Mouse (Mus musculus) stomach, embryonic 16.5 days (tissue): ENCODE measurements around the gene Sprr2b. TPM values are rescaled to one million over a fixed set of nuclear protein-coding genes. Genes with fewer than 3 reads are reported as not detected.
"Not testable (repeated sequence)": the region's sequence is repeated elsewhere in the genome, so short reads cannot be mapped to it uniquely, and the experiment has no call there.

ENCODE experiments used
- ATAC-seq: fragments of 200-750 bp; cut with Nextera tagmentation; 2 replicates; pipeline ENCODE4 v1.8.0; 2017; ENCODE audit warnings: moderate number of reproducible peaks, moderate TSS enrichment; ENCODE audit not compliant: insufficient read depth, low FRiP score
- H3K27ac ChIP-seq: fragments of 300-500 bp; sonication (generic); 2 replicates; pipeline ENCODE4 v1.5.1; 2014; ENCODE audit warnings: low read length
- H3K27me3 ChIP-seq: fragments of 300-500 bp; sonication (generic); 2 replicates; pipeline ENCODE4 v1.6.1; 2014; ENCODE audit warnings: low read length, control low read depth, mixed read lengths; ENCODE audit not compliant: control insufficient read depth, insufficient read depth
- H3K36me3 ChIP-seq: fragments of 300-500 bp; sonication (generic); 2 replicates; pipeline ENCODE4 v1.6.1; 2014; ENCODE audit warnings: low read length; ENCODE audit not compliant: control insufficient read depth, insufficient read depth
- H3K4me1 ChIP-seq: fragments of 300-500 bp; sonication (generic); 2 replicates; pipeline ENCODE4 v1.6.1; 2014; ENCODE audit warnings: low read length, control low read depth, mixed read lengths; ENCODE audit not compliant: control insufficient read depth, insufficient read depth
- H3K4me2 ChIP-seq: fragments of 300-500 bp; sonication (generic); 2 replicates; pipeline ENCODE4 v1.6.1; 2014; ENCODE audit warnings: low read depth, low read length, mixed read lengths
- H3K4me3 ChIP-seq: fragments of 300-500 bp; sonication (generic); replicated peaks from 2 replicates; pipeline ENCODE4 v1.5.1; 2014; ENCODE audit warnings: mild to moderate bottlenecking, low read length
- H3K9ac ChIP-seq: fragments of 300-500 bp; sonication (generic); 2 replicates; pipeline ENCODE4 v1.6.1; 2014; ENCODE audit warnings: low read length
- H3K9me3 ChIP-seq: fragments of 300-500 bp; sonication (generic); replicated peaks from 2 replicates; pipeline ENCODE4 v1.6.1; 2016; ENCODE audit warnings: low read length, control low read depth; ENCODE audit not compliant: control insufficient read depth
- WGBS: fragments of 180-500 bp; shearing (Covaris S2); extraction: QIAGEN DNeasy Blood & Tissue Kit; methylation state at CpG from one replicate; pipeline ENCODE4 v1.1.7; 2014; 5-methylcytosine and 5-hydroxymethylcytosine counted together
- polyA plus RNA-seq: library from polyadenylated mRNA; unstranded; fragments of >200 nt; fragmentation: Nextera tagmentation; extraction: Ambion mirVana; gene quantifications from 2 replicates; pipeline ENCODE4 v1.2.1, GENCODE M21; 2015

Sprr2b gene
- not detected in 2 replicates for polyA plus RNA-seq

- no peak for ATAC-seq
- Histone ChIP-seq H3K4me3 (no peak within 1 kb of the TSS), H3K27ac (no peak within 1 kb of the TSS), H3K4me2 (no peak within 1 kb of the TSS), H3K9me3 (no peaks in the 10 kb centered on the region), H3K4me1 (no peaks in the 10 kb centered on the region), H3K9ac (no peak within 1 kb of the TSS), H3K27me3 (no peaks in the 10 kb centered on the region), H3K36me3 (no peaks in the 10 kb centered on the region)
- 79% methylated on average over 2 of the region's 2 CpGs for WGBS
Measured at GRCm38 (mm10) chr3:92316320-92316719, at the start of gene Sprr2b. Gene Sprr2b (plus strand): TSS chr3:92316620.

- H3K27ac ChIP-seq, H3K9me3 ChIP-seq, H3K27me3 ChIP-seq, H3K4me2 ChIP-seq, H3K36me3 ChIP-seq, H3K4me3 ChIP-seq, H3K4me1 ChIP-seq, H3K9ac ChIP-seq: not testable (repeated sequence)
- ATAC-seq, result peak; percentile 45; the same call in 1 of the 2 replicates
- WGBS, result no CpG with 5 or more reads among the region's 4 CpGs
Measured at GRCm38 (mm10) chr3:92271414-92271985, 44.9 kb upstream of the Sprr2b start.

- not testable (repeated sequence) for ATAC-seq
Measured at GRCm38 (mm10) chr3:92273504-92273903, 42.9 kb upstream of the Sprr2b start.

GRCm38 (mm10) chr3:92274018-92274417, 42.4 kb upstream of the Sprr2b start:
- not testable (repeated sequence) for ATAC-seq, H3K9ac ChIP-seq, H3K4me2 ChIP-seq, H3K4me3 ChIP-seq, H3K9me3 ChIP-seq, H3K27me3 ChIP-seq, H3K27ac ChIP-seq, H3K4me1 ChIP-seq, H3K36me3 ChIP-seq
- WGBS, result no CpG with 5 or more reads among the region's 1 CpGs

More at GRCm38 (mm10) chr3:92273504-92273903, 42.9 kb upstream of the Sprr2b start:
- H3K9me3 ChIP-seq, H3K9ac ChIP-seq, H3K4me3 ChIP-seq, H3K4me1 ChIP-seq, H3K27me3 ChIP-seq, H3K27ac ChIP-seq, H3K4me2 ChIP-seq, H3K36me3 ChIP-seq: not testable (repeated sequence)

- not testable (repeated sequence) for H3K4me2 ChIP-seq, H3K9me3 ChIP-seq, H3K36me3 ChIP-seq, H3K4me1 ChIP-seq, H3K9ac ChIP-seq, H3K27ac ChIP-seq, ATAC-seq, H3K27me3 ChIP-seq, H3K4me3 ChIP-seq
Measured at GRCm38 (mm10) chr3:92279663-92280062, 36.8 kb upstream of the Sprr2b start.

GRCm38 (mm10) chr3:92280963-92281606, 35.3 kb upstream of the Sprr2b start:
- not testable (repeated sequence) for H3K27me3 ChIP-seq, H3K4me2 ChIP-seq, H3K9me3 ChIP-seq, H3K36me3 ChIP-seq, H3K4me3 ChIP-seq, H3K27ac ChIP-seq, H3K9ac ChIP-seq, H3K4me1 ChIP-seq
- peak; percentile 80 for ATAC-seq
- 15% methylated on average over 5 of the region's 12 CpGs for WGBS

GRCm38 (mm10) chr3:92285101-92285500, 31.3 kb upstream of the Sprr2b start, which contains the start of gene Sprr2a3:
Gene Sprr2a3 (plus strand): TSS chr3:92285417.
- ATAC-seq, result peak; percentile 64
- not testable (repeated sequence) for H3K9me3 ChIP-seq, H3K27ac ChIP-seq, H3K4me3 ChIP-seq, H3K36me3 ChIP-seq, H3K27me3 ChIP-seq, H3K4me2 ChIP-seq, H3K9ac ChIP-seq, H3K4me1 ChIP-seq
- 100% methylated on average over 1 of the region's 1 CpGs for WGBS

GRCm38 (mm10) chr3:92288489-92288888, 27.9 kb upstream of the Sprr2b start:
- not testable (repeated sequence) for H3K4me3 ChIP-seq, H3K27me3 ChIP-seq
- WGBS, result 78% methylated on average over 5 of the region's 6 CpGs

GRCm38 (mm10) chr3:92307406-92307805, 9.0 kb upstream of the Sprr2b start:
- no peak for ATAC-seq
- H3K9me3 ChIP-seq, result no peaks in the 10 kb centered on the region

More at GRCm38 (mm10) chr3:92288489-92288888, 27.9 kb upstream of the Sprr2b start:
- H3K4me1 ChIP-seq, H3K36me3 ChIP-seq, ATAC-seq, H3K9ac ChIP-seq, H3K9me3 ChIP-seq, H3K27ac ChIP-seq, H3K4me2 ChIP-seq: not testable (repeated sequence)

More at GRCm38 (mm10) chr3:92307406-92307805, 9.0 kb upstream of the Sprr2b start:
- Histone ChIP-seq H3K9ac (no peak overlapping the region), H3K4me3 (no peak overlapping the region), H3K27ac (no peak overlapping the region), H3K4me2 (no peak overlapping the region), H3K4me1 (no peaks in the 10 kb centered on the region), H3K36me3 (no peaks in the 10 kb centered on the region), H3K27me3 (no peaks in the 10 kb centered on the region)
- 85% methylated on average over 1 of the region's 1 CpGs for WGBS
